Mouse (Mus musculus) adrenal gland, postnatal 4 days (tissue): ENCODE results near the gene Ddc. TPM values are rescaled to one million over a fixed set of nuclear protein-coding genes. Genes with fewer than 3 reads are reported as not detected.
A peak's percentile ranks its signal among the peaks of the same experiment; 100 is the strongest.

Source experiments
- DNase-seq, 2 experiments: peaks; one replicate each; pipeline ENCODE4 v3.0.0; 2021 to 2022; ENCODE audit warnings: low spot score in 2 of 2, mixed read lengths in 2 of 2
- total RNA-seq, 2 experiments: library from RNA; stranded (reverse); gene quantifications; 2 replicates each; pipeline ENCODE4 v1.2.3; 2021

Ddc gene
- total RNA-seq, 2 experiments from 2014 or later, result 112 to 114 TPM

GRCm38 (mm10) chr11:11850476-11851267, 47.3 kb downstream of the Ddc start:
- no peak for DNase-seq

- DNase-seq, result no peak
These were observed 48.2 kb downstream of the Ddc start for GRCm38 (mm10) chr11:11849513-11850311.

- DNase-seq, result no peak
These were observed 49.5 kb downstream of the Ddc start for GRCm38 (mm10) chr11:11848467-11848866.

GRCm38 (mm10) chr11:11845044-11845443, 52.9 kb downstream of the Ddc start:
- no peak for DNase-seq

- peak; percentile 46 to 61 for DNase-seq
These were observed 53.5 kb downstream of the Ddc start for GRCm38 (mm10) chr11:11844367-11844971.

- no peak for DNase-seq
These were observed 56.4 kb downstream of the Ddc start for GRCm38 (mm10) chr11:11841590-11841989.

GRCm38 (mm10) chr11:11840746-11841145, 57.2 kb downstream of the Ddc start:
- DNase-seq, result no peak

- no peak for DNase-seq
These were observed 58.1 kb downstream of the Ddc start for GRCm38 (mm10) chr11:11839874-11840273.

- DNase-seq, result no peak
These were observed 60.6 kb downstream of the Ddc start for GRCm38 (mm10) chr11:11837384-11837783.

- no peak for DNase-seq
These were observed 61.1 kb downstream of the Ddc start for GRCm38 (mm10) chr11:11836713-11837370.

GRCm38 (mm10) chr11:11836262-11836661, 61.7 kb downstream of the Ddc start:
- DNase-seq, result no peak

GRCm38 (mm10) chr11:11835791-11836190, 62.2 kb downstream of the Ddc start:
- no peak for DNase-seq

GRCm38 (mm10) chr11:11835361-11835760, 62.6 kb downstream of the Ddc start:
- no peak for DNase-seq

GRCm38 (mm10) chr11:11833100-11833499, 64.8 kb downstream of the Ddc start:
- DNase-seq, result no peak

GRCm38 (mm10) chr11:11832755-11833084, 65.2 kb downstream of the Ddc start:
- DNase-seq, result no peak

- DNase-seq, result no peak
These were observed 65.8 kb downstream of the Ddc start for GRCm38 (mm10) chr11:11831940-11832754.

GRCm38 (mm10) chr11:11831526-11831925, 66.4 kb downstream of the Ddc start:
- no peak for DNase-seq

- DNase-seq, result no peak
These were observed 67.0 kb downstream of the Ddc start for GRCm38 (mm10) chr11:11830884-11831495.

- DNase-seq, result no peak
These were observed 68.6 kb downstream of the Ddc start for GRCm38 (mm10) chr11:11829161-11830000.
